Mouse (Mus musculus) lung, embryonic 16.5 days (tissue): ENCODE data around the gene Dgkg. TPM values are rescaled to one million over a fixed set of nuclear protein-coding genes. Genes with fewer than 3 reads are reported as not detected.

Experiments
- ATAC-seq: fragments of 200-750 bp; cut with Nextera tagmentation; 2 replicates; pipeline ENCODE4 v1.8.0; 2017; ENCODE audit warnings: low read depth, mild to moderate bottlenecking, moderate library complexity
- H3K27ac ChIP-seq: fragments of 300-500 bp; sonication (generic); 2 replicates; pipeline ENCODE4 v1.5.1; 2014; ENCODE audit warnings: mild to moderate bottlenecking, control low read depth, low read length
- H3K27me3 ChIP-seq: fragments of 300-500 bp; sonication (generic); 2 replicates; pipeline ENCODE4 v1.6.1; 2014; ENCODE audit warnings: low read depth, low read length, mixed read lengths; ENCODE audit not compliant: control insufficient read depth, insufficient read depth
- H3K36me3 ChIP-seq: fragments of 300-500 bp; sonication (generic); 2 replicates; pipeline ENCODE4 v1.6.1; 2014; ENCODE audit warnings: low read length; ENCODE audit not compliant: control insufficient read depth, insufficient read depth
- H3K4me1 ChIP-seq: fragments of 300-500 bp; sonication (generic); replicated peaks from 2 replicates; pipeline ENCODE4 v1.6.1; 2014; ENCODE audit warnings: low read length, mixed read lengths; ENCODE audit not compliant: control insufficient read depth, insufficient read depth
- H3K4me2 ChIP-seq: fragments of 300-500 bp; sonication (generic); 2 replicates; pipeline ENCODE4 v1.6.1; 2014; ENCODE audit warnings: low read depth, low read length, control low read depth
- H3K4me3 ChIP-seq: fragments of 300-500 bp; sonication (generic); 2 replicates; pipeline ENCODE4 v1.5.1; 2014; ENCODE audit warnings: mild to moderate bottlenecking, low read length, control low read depth
- H3K9ac ChIP-seq: fragments of 300-500 bp; sonication (generic); 2 replicates; pipeline ENCODE4 v1.6.1; 2014; ENCODE audit warnings: low read length, control low read depth
- H3K9me3 ChIP-seq: fragments of 300-500 bp; sonication (generic); 2 replicates; pipeline ENCODE4 v1.6.1; 2016; ENCODE audit warnings: low read length; ENCODE audit not compliant: control insufficient read depth
- WGBS: fragments of 180-500 bp; shearing (Covaris S2); extraction: QIAGEN DNeasy Blood & Tissue Kit; methylation state at CpG from one replicate; pipeline ENCODE4 v1.1.7; 2014; 5-methylcytosine and 5-hydroxymethylcytosine counted together
- polyA plus RNA-seq: library from polyadenylated mRNA; unstranded; fragments of >200 nt; fragmentation: Nextera tagmentation; extraction: Ambion mirVana; gene quantifications from 2 replicates; pipeline ENCODE4 v1.2.1, GENCODE M21; 2015

Gene Dgkg
- polyA plus RNA-seq, 1 experiment from 2014 or later = 1.2 TPM

DNA sequence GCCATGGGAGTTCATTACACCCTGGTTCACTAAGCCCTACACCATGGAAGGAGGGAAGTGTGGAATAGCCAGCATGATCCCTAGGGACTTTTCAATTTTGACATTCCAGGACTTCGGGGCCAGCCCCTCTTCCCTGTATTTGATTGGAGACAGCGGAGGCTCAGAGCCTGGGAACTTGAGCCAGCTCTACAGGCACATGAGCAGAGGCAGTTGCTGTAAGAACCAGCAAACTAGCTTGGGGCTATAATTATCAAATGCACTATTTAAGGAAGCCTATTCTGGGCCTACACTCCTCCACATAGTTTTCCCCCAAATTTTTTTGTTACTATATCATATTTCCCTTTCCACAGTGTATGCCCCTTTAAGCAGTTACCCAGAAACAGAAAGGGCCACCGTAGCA, 22.6 kb upstream of the Dgkg start:
- Histone ChIP-seq H3K9ac (no peak overlapping the region), H3K27me3 (no peaks in the 10 kb centered on the region), H3K9me3 (no peaks in the 10 kb centered on the region), H3K27ac (no peak overlapping the region), H3K4me1 (no peaks in the 10 kb centered on the region), H3K36me3 (no peaks in the 10 kb centered on the region), H3K4me3 (no peak overlapping the region), H3K4me2 (no peak overlapping the region)
- 69% methylated on average over 3 of the region's 3 CpGs for WGBS
- ATAC-seq = no peak

DNA sequence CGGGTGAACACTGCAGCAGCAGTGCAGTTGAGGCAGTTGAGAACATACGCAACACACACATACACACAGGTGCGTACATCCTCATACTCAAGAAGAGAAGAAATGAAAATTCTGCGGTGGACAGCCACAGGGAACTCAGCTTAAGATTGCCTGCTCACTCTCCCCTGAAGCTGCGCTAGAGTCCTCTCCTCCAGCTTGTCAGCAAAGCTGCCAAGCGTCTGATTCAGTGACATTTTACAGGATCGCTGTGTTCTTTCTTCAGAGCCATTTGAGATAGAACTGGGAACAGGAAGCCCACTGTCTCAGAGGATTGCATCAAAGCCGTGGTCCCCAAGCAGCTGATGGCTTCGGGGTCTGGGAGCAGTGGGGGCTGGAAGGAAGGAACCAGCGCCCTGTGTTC, 17.6 kb upstream of the Dgkg start:
- Histone ChIP-seq H3K27me3 (no peaks in the 10 kb centered on the region), H3K9me3 (no peaks in the 10 kb centered on the region), H3K9ac (no peak overlapping the region), H3K4me3 (no peak overlapping the region), H3K27ac (no peak overlapping the region), H3K36me3 (no peaks in the 10 kb centered on the region), H3K4me2 (no peak overlapping the region), H3K4me1 (no peaks in the 10 kb centered on the region)
- 87% methylated on average over 10 of the region's 10 CpGs for WGBS
- no peak for ATAC-seq

DNA sequence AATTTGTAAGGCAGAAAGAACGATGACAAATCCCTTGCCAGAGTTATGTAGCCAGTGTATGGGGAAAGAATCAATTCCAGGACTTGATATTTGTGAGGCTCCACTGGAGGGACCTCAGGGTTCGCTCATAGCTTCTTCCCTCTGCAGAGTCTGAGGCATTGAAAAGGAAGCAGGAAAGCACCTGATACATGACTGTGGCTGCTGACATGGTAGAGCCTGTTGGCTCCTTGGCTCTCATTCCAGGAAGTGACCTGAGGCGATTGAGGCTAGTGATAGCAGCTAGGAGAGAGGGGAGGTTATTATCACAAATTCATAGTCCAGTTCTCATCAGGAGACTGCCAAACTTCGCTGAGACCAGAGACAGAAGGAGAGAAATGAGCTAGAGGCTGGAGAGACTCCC, 17.1 kb upstream of the Dgkg start:
- 69% methylated on average over 4 of the region's 4 CpGs for WGBS
- H3K4me2 ChIP-seq = no peak overlapping the region
- H3K36me3 ChIP-seq = no peaks in the 10 kb centered on the region
- no peak overlapping the region for H3K27ac ChIP-seq
- no peak overlapping the region for H3K4me3 ChIP-seq
- no peak overlapping the region for H3K9ac ChIP-seq
- no peaks in the 10 kb centered on the region for H3K4me1 ChIP-seq
- H3K9me3 ChIP-seq = no peaks in the 10 kb centered on the region
- no peaks in the 10 kb centered on the region for H3K27me3 ChIP-seq
- ATAC-seq = no peak

DNA sequence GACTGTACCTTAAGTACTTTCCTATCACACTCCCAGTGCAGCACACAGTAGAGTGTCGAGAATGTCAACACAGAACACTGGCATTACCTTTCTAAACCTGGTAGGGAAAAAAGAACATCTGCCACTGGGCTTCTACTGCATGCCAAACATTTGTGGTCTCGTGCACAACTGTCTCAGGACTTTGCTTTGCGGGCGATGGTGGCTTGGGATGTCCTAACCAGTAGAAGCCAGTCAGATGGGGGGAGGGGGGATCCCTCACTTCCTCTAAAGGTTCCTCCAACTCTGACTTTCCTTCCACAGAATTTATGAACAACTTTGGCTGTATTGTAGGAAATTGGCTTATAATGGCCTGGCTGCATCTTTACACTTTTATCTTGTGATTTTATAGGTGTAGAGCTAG, 7.0 kb upstream of the Dgkg start:
- H3K9ac ChIP-seq = no peak overlapping the region
- H3K4me1 ChIP-seq = no peaks in the 10 kb centered on the region
- H3K4me3 ChIP-seq = no peak overlapping the region
- H3K9me3 ChIP-seq = no peaks in the 10 kb centered on the region
- H3K4me2 ChIP-seq = no peak overlapping the region
- ATAC-seq = no peak
- H3K27me3 ChIP-seq = no peaks in the 10 kb centered on the region
- WGBS = 66% methylated on average over 4 of the region's 4 CpGs
- H3K27ac ChIP-seq = no peak overlapping the region
- H3K36me3 ChIP-seq = no peaks in the 10 kb centered on the region

DNA sequence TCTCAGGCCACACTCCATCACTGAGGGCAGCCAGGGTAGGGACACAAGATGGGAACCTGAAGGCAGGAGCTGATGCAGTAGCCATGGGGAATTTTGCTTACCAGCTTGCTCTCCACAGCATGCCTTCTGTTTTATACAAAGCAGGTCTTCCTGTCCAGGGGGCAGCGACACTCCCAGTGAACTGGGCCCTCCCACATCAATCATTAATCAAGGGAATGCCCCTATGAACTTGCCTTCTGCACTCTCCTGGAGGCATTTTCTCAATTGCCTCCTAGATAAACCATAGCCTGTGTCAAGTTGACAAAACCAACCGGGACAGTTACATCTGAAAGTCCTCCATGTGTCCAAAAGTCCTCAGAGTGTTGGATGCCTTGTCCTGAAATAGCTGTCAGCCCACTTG, 6.1 kb upstream of the Dgkg start:
- Histone ChIP-seq H3K36me3 (no peaks in the 10 kb centered on the region), H3K4me3 (no peak overlapping the region), H3K27ac (no peak overlapping the region), H3K4me1 (no peaks in the 10 kb centered on the region), H3K4me2 (no peak overlapping the region), H3K9me3 (no peaks in the 10 kb centered on the region), H3K27me3 (no peaks in the 10 kb centered on the region), H3K9ac (no peak overlapping the region)
- ATAC-seq = no peak
- WGBS = 11% methylated on average over 2 of the region's 2 CpGs

DNA sequence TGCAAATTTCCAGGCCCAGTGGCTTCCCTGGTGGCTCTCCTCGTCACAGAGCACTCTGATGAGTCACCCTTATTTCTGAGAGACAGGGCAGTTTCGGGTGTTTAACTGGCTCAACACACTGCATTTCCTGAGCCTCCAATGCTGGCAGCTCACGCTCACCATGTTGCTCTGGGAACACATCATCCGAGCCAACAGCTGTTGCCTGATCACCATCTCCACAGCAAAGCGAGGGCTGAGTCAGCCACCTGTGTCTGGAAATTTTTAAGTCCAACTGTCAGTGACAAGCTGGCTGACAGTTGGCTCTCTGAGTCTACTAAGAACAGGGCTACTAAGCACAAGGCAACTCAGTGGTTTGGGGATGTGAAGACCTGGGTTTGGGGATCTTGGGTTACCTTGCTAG, 4.1 kb upstream of the Dgkg start:
- no peaks in the 10 kb centered on the region for H3K36me3 ChIP-seq
- ATAC-seq = no peak
- no peak overlapping the region for H3K4me3 ChIP-seq
- no peak overlapping the region for H3K27ac ChIP-seq
- peaks cover 10% of the 10 kb centered on the region for H3K4me1 ChIP-seq
- no peak overlapping the region for H3K9ac ChIP-seq
- H3K4me2 ChIP-seq = no peak overlapping the region
- peaks cover 15% of the 10 kb centered on the region for H3K27me3 ChIP-seq
- no peaks in the 10 kb centered on the region for H3K9me3 ChIP-seq
- WGBS = 46% methylated on average over 5 of the region's 5 CpGs

DNA sequence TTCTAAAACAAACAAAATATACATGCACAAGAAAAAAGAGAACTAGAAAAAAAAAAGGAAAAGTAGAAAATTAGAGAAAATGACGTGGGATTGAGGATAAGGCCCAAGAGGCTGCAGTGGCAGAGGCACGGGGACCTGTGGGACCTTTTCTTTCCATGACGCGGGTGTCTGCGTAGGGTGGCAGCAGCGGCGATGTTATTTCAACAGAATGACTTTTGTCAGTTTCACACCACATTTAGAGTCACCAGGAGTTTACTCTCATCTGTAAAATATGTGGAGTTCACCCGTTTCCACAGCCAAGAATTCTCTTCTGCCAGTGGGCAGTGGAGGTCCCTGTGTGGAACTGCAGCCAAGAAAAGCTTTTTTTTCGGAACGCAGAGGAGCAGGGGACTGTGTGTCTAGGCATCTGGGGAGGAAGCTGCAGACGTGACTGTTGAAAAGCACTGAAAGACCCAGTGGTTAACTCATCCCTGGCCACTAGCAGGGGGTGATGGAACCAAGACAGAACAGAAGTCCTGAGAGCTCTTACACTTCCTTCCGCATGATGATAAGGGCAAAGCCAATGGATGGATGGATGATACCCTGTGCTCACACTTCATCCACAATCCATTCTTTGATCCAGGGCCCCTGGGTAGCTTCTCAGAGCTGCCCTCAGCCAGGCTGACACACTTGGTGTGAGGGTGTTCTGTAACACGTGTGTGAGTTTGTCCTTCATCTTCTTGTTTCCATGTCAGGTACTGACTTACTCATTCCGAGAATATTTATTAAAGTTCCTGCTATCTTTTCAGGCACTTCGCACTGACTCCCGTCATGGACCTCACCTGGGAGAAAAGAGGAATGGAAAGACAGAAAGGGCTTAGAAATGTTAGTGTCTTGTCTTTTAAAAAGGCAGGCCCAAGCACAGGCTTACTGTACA, 1.1 kb upstream of the Dgkg start:
- Histone ChIP-seq H3K4me2 (no peak overlapping the region), H3K9me3 (no peaks in the 10 kb centered on the region), H3K36me3 (no peaks in the 10 kb centered on the region), H3K9ac (no peak overlapping the region), H3K27me3 (peaks cover 27% of the 10 kb centered on the region), H3K4me1 (peaks cover 10% of the 10 kb centered on the region), H3K27ac (no peak overlapping the region), H3K4me3 (no peak overlapping the region)
- peak; percentile 31; the same call in 1 of the 2 replicates for ATAC-seq
- WGBS = 50% methylated on average over 16 of the region's 16 CpGs

DNA sequence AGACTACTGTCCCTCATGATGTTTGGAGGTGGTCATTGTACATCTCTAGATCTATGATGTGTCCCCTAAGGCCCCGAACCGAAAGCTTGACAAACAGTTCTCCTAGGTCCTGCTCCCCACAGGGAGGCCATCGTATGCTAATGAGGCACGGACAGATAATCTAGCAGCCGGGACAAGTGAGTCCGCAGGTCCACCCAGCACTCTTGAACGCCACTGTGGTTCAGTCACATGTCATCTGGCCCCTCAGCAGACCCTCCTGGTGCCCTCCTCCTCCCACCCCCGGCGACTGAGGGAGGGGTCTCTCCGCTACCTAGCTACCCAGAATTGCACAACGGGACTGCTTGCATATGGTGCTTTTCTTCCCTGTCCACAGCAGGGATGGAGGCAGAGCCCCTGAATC, 1.2 kb downstream of the Dgkg start:
- WGBS = 7% methylated on average over 11 of the region's 11 CpGs
- Histone ChIP-seq H3K27me3 (peaks cover 27% of the 10 kb centered on the region), H3K4me2 (no peak overlapping the region)

DNA sequence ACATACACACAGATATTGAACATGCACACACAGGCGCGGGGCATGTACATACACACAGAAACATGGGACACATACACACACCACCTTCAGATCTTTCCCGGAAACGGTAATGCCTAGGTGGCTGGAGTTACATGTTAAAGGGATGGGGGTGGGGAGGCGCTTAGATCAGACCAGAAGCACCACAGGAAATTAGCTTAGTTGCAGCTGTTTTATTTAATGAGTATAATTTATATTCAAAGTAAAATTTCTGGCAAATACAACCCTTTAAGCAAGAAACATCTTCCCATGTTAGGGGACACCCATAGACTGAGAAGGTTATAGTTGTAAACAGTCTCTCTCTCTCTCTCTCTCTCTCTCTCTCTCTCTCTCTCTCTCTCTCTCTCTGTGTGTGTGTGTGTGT, 1.8 kb downstream of the Dgkg start:
- peaks cover 27% of the 10 kb centered on the region for H3K27me3 ChIP-seq

More for the DNA sequence above, 1.2 kb downstream of the Dgkg start:
- Histone ChIP-seq H3K9ac (no peak overlapping the region), H3K4me3 (no peak overlapping the region), H3K4me1 (peaks cover 10% of the 10 kb centered on the region), H3K36me3 (no peaks in the 10 kb centered on the region), H3K9me3 (no peaks in the 10 kb centered on the region), H3K27ac (no peak overlapping the region)
- no peak for ATAC-seq

More for the DNA sequence above, 1.8 kb downstream of the Dgkg start:
- Histone ChIP-seq H3K4me1 (peaks cover 10% of the 10 kb centered on the region), H3K9ac (no peak overlapping the region), H3K4me3 (no peak overlapping the region), H3K36me3 (no peaks in the 10 kb centered on the region), H3K27ac (no peak overlapping the region), H3K9me3 (no peaks in the 10 kb centered on the region), H3K4me2 (no peak overlapping the region)
- WGBS = 62% methylated on average over 5 of the region's 5 CpGs
- ATAC-seq = no peak
